Mouse (Mus musculus) cerebellum, postnatal 14 days (tissue): ENCODE results near the gene Ankrd63.

ENCODE experiments used
- DNase-seq, 2 experiments: peaks; one replicate each; pipeline ENCODE4 v3.0.0; 2021; ENCODE audit warnings: mixed read lengths in 2 of 2

Gene Ankrd63

DNA sequence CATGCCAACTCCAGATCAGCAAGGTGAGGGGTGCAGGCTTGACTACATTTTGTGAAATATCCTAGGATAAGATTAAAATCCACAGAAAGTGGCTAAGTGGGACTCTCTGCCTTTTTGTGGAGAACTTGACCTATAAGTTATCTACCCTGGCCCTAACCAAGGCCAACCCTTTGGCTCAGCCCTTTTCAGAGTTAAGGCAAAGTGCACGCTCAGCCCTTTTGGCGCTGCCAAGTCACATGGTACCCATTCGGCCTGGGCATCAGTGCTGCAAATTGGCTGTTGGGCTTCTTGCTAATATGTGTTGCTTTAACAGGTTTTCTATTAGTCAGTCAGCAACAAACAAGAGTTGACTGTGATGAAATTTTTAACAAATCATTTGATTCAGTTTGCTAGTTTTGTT is 16.0 kb downstream of the Ankrd63 start:
- DNase-seq, result no peak

- no peak for DNase-seq
Observed at GRCm38 (mm10) chr2:118686693-118687092, 17.1 kb downstream of the Ankrd63 start.

DNA sequence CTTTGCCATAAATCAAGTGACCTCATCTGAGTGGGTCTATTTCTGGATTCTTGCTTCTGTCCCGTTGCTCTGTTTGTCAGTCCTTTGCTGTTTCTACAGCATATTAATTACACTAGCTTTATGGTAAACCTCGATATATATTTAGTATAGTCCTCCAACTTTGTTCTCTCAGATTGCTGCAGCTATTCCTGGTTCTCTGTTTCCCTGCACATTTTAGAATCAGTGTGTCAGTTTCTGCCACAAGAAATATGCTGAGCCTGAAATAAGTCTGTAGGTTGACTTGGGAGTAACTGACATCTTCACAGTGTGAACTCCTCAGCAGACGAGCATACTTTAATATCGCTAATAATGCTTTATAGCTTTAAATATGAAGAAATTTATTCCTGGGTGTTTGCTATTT is 18.7 kb downstream of the Ankrd63 start:
- DNase-seq, result no peak

- no peak for DNase-seq
Observed at GRCm38 (mm10) chr2:118682544-118683260, 21.1 kb downstream of the Ankrd63 start.

GRCm38 (mm10) chr2:118680926-118681325 is 22.8 kb downstream of the Ankrd63 start:
- DNase-seq, result no peak

DNA sequence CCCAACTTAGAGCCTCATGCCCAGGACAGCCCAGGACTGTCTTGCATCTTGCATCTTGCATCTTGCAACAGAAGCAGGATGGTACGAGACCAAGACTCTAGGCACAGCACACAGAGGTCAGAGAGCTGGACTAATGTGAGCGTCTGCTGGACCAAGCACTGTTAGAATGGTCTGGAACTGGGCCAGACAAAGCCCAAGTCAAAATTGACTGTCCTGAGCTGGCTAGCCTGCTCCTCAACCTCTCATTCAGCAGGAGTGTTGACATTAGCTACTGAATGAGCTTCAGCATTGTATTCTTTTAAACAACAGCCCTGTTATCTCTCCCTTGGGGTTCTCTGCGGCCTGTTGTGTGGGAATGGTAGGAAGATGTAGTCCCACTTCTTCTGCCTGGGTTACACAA is 24.2 kb downstream of the Ankrd63 start:
- no peak for DNase-seq

- DNase-seq, result peak; percentile 52 to 64
Observed at GRCm38 (mm10) chr2:118677817-118678216, 25.9 kb downstream of the Ankrd63 start.

GRCm38 (mm10) chr2:118676839-118677741 is 26.7 kb downstream of the Ankrd63 start:
- peak in 1 of 2 experiments; percentile 42 for DNase-seq

- DNase-seq, result no peak
Observed at GRCm38 (mm10) chr2:118674500-118674899, 29.3 kb downstream of the Ankrd63 start.

- DNase-seq, result no peak
Observed at GRCm38 (mm10) chr2:118673686-118674465, 29.9 kb downstream of the Ankrd63 start.

DNA sequence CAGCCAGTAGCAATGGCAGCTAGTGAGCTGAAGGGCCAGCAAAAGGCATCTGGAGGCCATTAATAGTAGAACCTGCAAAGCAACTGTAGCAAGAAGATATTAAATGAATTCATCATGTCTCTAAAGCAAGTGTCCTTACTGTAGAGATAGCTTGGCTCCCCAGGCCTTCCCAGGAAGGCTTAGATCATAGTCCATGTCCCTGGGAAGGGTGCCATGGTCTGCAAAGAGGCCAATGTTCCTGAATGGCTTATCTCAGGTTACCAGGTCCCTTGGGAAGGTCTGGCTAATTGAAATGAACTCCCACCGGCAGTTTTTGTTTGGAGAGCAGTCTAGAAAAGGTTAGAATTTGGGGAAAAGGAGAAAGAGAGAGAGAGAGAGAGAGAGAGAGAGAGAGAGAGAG is 32.0 kb downstream of the Ankrd63 start:
- no peak for DNase-seq

DNA sequence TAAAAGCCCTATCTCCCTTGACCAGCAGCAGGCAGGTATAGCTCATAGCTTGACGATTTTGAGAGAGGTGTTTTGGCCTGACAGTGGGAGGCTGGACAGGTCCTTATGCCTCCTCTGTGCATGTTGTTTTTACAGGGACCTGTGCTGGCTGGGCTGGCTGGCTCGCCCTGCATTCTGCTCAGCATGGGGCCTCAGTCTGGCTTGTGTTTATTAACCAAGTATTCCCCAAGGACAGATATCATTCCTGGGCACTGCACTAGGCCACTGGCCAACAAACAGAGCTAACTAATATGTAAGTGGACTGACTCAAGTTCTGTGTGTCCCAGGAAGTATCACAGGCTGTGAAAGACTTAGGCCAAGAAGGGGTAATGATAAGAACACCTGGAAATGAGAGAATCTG is 34.0 kb downstream of the Ankrd63 start:
- DNase-seq, result no peak

DNA sequence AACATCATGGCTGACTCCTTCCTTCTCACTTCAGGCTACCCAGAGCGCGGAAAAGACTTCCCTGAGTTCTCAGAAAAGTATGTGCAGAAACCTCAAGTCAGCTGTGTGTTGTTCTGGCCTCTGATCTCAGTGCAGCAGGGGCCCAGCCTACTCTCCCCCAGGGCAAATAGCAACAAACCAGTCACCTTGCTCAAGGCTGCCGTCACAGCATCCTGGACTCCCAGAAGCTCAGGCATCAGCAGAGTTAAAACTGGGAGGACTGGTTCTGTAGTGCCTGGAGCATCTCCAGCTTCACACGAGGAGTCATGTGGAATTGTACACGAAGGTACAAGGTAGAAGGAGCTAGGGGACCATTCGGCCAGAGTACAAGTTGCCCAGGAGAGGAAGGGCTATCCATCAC is 34.5 kb downstream of the Ankrd63 start:
- no peak for DNase-seq

DNA sequence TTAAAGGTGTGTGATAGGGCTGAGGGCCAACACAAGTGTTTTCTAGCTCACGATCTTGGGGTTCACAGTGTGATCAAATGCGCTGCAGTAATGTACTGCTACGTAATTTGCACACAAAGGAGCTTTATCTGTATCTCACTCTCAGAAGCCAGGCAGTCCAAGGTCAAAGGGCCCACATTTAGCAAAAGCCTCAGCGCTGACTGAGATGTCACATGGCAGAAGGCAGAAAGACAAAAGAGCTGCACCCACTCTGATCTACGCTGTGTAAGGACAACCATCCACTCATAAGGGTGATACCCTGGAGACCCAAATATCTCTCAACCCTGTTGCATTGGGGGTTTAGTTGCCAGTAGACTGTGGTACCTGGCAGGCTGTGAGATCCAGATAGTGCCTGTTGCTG is 36.6 kb downstream of the Ankrd63 start:
- DNase-seq, result no peak

DNA sequence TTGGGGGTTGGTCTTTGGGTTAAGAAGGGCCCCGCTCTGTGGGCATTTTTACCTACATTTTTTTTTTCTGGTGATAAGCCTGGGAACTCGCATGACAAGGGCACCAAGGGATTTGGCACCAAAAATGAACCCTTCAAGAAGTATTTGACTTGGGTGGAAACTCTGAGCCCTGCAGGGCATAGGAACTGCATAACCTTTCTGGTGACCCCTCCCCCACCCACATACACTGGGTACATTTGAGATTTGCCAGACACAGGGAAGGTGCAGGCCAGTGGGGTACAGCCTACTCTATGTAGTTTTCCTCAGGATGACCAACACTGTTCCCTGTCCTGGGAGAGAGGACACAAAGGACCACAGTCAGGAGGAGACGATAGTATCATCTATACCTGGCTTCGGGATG is 38.1 kb downstream of the Ankrd63 start:
- DNase-seq, result no peak

- no peak for DNase-seq
Observed at GRCm38 (mm10) chr2:118664975-118665516, 38.7 kb downstream of the Ankrd63 start.

- peak; percentile 38 to 52 for DNase-seq
Observed at GRCm38 (mm10) chr2:118663804-118664766, 39.7 kb downstream of the Ankrd63 start.

DNA sequence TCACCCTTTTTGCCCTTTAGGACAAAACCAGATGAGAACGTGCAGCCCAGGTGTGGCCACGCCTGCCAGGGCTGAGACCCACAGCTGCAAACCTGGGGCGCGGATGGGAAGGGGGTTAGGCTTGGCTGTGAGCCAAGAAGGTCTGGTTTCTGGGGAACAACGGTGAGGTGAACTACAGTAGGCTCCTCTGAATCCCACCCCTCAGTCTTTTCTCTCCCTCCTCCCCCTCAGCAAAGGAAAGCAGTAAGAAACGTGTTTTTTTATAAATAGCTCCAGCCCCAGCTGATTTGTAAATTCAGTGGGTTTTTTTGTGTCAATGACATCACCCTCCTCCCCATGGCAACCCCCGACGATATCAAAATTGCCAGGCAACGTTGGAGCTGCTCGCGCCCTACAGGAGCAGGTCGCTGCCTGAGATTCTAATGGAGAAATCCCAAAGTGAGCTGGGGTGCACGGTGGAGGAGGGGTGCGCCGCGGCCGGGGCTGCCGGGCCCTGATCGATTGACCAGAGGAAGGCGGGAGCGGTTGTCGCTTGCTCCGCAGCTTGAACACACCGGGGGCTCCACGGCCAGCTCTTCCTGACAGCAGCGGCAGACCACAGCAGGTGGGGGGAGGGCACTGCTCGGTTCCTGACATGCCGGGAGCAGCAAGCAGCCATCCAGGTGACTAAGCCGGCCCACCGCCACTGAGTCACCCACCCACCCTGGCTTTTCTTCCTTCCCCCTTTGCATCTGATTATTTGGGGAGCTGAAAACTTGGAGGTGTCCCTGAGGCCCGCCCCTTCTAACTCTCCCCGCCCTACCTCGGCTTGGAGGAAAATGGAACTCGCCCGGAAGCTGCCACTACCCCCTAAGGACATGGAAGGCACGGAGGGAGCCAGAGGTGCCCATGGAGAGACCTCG is 40.6 kb downstream of the Ankrd63 start, which contains the start of gene Pak6:
TSS of gene Pak6 (plus strand) at position 402 of the 902 bp plus-strand sequence.
- DNase-seq, result peak; percentile 34 to 35

DNA sequence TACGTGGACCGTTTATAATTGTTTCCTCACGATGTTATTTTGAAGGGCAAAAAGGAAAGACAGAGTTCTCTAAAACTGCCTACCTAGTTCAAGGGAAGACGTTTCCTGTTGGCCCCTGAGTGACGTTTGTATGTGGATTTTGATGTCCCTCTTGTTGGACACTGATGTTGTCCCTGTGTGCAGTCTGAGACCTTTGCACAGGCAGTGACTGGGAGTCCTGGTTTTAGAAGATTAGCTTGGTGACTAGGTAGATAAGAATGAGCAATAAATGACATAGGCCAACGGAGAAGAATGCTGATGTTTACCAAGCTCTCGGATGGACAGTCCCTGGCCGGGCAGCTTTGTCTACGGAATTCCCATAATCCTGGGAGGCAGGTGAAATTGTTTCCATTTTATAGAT is 41.9 kb downstream of the Ankrd63 start:
- DNase-seq, result no peak

DNA sequence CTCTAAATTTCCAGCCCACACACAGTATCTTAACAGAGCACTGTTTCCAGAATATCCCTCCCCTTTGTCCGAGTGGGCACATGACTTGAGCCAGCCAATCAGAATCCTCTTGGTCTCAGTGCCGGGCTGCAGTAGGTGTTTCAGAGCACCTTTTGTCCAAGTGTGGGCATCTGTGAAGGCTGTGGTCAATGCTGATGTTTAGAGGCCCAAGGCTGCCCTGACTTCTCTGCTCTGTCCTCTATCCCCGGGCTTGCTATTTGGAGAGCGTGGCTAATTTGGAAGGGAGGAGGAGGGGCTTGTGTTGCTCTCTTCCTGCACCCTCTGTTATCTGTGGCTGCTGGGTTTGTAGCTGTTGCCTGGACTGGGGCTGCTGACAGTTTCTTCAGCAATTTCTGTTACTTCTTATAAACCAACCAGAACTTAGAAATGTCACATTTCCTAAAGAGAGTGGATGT is 43.7 kb downstream of the Ankrd63 start:
- DNase-seq, result peak; percentile 65 to 70
